Mouse (Mus musculus): Measurements from ENCODE around the gene Bcl2l12. TPM values are rescaled to one million over a fixed set of nuclear protein-coding genes. Genes with fewer than 3 reads are reported as not detected.

Gene Bcl2l12
- total RNA-seq, 2 experiments from 2014 or later = 25.9 to 26.2 TPM

DNA sequence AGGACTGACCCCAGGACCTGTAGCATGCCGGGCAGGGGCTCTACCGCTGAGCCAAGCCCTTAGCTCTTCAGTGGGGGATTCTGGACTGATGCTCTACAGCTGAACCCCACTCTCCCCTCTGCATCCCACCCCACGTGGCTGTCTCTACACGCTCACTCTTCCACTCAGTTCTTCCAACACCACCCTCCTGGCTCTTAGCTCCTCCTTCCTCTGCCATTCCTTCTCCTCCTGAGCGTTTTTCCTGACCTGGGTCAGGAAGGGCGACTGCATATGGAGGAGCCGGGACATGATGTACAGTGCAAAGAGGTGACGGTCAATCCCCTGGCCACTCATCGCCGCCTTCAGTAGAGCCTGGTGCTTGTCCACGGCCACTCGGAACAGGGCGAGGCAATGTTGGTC, 38.0 kb downstream of the Bcl2l12 start:
- ATAC-seq (replicated peaks; ENCODE audit: poor library complexity) = no peak

- ATAC-seq (replicated peaks; ENCODE audit: poor library complexity) = peak; percentile 32; the same call in 1 of the 2 replicates
Observed at GRCm38 (mm10) chr7:44959874-44960511, 38.5 kb downstream of the Bcl2l12 start.

DNA sequence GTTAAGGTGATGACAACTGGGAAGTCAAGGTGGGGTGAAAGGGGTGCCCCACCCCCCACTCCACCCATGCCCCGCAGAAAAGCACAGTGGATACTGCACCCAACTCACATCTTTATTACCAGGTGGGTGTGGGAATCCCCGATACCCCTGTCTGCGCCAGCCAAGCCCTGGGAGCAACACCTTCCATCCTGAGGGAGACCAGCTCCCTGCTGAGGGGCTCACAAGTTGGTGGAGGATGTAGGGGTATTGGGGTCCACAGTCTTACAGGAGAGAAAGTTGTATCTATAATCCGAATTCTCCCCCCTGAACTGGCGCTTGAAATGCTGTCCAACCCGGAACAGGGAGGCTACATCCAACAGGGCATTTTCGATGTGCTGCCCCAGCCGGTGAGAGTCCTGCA, 39.2 kb downstream of the Bcl2l12 start:
- no peak for ATAC-seq (replicated peaks; ENCODE audit: poor library complexity)

DNA sequence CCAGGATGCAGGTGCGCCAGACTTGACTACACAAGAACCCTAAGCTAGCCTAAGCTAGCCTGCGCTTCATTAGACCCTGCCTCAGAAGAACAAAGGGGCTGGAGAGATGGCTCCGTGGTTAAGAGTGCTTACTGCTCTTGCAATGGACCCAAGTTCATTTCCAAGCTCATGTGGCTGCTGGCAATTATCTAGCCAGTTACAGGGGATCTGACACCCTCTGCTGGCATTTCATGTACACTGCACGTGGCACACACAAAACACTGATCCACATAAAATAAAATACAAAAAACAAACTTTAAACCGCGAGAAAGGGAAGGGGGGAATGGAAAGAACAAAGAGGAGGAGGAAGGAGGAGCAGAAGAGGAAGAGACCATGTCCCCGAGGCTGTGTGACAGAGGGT, 40.3 kb downstream of the Bcl2l12 start:
- peak; percentile 66 for ATAC-seq (replicated peaks; ENCODE audit: poor library complexity)

DNA sequence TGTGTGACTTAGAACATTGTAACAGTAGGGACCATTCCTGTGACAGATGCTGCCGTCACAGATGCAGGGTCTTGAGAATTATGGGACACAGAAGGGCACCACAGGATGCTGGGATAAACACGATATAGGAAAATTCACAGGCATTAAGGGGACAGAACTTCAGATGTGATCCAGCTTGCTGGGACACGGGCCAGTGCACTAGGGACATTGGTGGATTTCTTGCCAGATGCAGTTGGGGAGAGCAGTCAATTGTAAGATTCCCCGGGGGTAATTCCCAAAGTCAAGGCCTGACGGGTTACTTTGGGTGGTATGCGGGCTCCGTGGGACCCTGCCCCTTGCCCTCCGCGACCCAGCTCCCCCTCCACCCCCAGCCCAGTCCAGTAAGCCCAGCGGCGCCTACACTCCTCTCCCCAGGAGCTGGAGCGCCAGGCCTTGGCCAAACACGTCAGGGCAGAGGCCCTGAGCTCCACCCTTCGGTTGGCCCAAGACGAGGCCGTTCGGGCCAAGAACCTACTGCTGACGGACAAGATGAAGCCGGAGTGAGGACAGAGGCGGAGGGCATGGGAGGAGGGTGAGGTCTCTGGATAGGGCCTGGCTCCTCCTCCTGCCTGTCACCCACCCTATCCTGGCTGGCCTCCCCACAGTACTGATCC, 41.2 kb downstream of the Bcl2l12 start:
- ATAC-seq (replicated peaks; ENCODE audit: poor library complexity) = no peak

DNA sequence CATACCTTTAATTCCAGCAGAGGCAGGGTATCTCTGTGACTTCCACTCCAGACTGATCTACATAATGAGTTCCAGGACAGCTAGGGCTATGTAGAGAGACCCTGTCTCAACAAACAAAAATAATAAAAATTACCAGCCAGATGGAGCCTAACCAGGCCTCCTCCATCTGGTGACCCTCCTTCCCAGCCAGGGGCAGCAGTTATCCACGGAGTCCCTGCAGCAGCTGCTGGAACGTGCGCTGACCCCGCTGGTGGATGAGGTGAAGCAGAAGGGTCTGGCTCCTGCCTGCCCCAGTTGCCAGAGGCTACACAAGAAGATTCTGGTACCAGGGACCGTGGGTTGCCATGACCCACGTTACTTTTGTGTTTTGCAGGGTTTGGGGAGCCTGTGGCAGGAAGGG, 42.2 kb downstream of the Bcl2l12 start:
- ATAC-seq (replicated peaks; ENCODE audit: poor library complexity) = no peak

DNA sequence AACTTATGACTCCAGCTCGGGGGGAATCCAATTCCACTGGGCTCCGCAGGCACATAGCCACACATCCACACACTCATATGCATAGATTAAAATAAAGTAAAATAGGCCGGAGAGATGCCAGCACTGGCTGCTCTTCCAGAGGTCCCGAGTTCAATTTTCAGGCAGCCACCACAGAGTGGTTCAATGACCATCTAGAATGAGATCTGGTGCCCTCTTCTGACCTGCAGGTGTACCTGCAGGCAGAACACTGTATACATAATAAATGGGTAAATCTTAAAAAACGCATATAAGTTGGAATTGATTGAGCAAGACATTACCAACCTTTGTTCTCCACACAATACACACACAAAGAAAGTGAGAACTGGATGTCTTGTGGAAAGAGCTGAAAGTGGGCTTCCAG, 42.9 kb downstream of the Bcl2l12 start:
- ATAC-seq (replicated peaks; ENCODE audit: poor library complexity) = peak; percentile 19; the same call in 1 of the 2 replicates

DNA sequence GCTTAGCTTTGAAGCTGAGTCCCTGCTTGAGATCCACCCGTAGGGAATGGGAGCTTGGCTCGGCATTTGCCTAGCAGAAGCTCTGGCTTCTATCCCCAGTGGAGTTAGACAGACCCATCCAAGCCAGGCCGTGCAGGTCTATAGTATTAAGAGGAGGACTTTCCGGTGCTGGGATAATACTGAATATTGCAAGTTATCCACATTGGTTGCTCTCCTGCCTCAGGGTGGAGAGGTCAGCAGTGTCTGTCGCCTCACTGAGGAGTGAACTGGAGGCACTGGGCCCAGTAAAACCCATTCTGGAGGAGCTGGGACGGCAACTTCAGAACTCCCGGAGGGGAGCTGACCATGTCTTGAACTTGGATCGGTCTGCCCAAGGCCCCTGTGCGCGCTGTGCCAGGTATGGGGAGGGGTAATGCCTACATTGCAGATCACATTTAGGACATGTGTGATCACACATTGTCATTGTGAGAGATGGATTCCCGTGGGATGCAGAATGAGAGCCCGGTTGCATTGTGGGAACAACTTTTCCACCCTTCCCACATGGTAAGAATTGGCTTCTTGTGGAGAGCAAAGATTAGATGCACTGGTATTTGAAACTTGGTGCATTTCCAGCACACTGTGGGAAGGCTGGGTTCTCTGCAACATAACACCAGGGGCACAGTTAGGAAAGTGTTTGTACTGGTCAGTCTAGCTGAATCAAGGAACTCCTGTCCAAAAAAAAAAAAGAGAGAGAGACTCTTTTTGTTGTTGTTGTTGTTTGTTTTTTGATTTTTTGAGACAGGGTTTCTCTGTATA, 44.2 kb downstream of the Bcl2l12 start:
- ATAC-seq (replicated peaks; ENCODE audit: poor library complexity) = no peak

GRCm38 (mm10) chr7:44953561-44953960, 45.0 kb downstream of the Bcl2l12 start:
- no peak for ATAC-seq (replicated peaks; ENCODE audit: poor library complexity)

GRCm38 (mm10) chr7:44952611-44953306, 45.8 kb downstream of the Bcl2l12 start:
- peak; percentile 87 for ATAC-seq (replicated peaks; ENCODE audit: poor library complexity)

- ATAC-seq (replicated peaks; ENCODE audit: poor library complexity) = peak; percentile 78
Observed at GRCm38 (mm10) chr7:44951960-44952359, 46.6 kb downstream of the Bcl2l12 start.

DNA sequence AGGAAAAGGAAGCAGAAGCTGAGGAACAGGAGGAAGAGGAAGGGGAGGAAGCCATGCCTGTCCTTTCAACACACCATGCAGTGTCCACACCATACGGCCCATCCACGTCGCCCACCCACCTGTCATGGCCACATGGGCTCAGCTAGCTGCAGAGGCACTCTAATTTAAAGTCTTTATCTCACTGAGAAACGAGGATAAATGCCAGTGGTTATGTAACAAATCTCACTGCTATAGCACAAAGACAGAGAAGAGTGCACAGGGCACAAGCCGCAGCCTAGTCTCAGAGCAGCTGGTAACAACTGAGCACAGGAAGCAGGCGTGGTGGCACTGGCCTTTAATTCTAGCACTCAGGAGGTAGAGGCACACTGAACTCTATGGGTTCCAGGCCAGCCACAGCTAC, 48.6 kb downstream of the Bcl2l12 start:
- ATAC-seq (replicated peaks; ENCODE audit: poor library complexity) = no peak

DNA sequence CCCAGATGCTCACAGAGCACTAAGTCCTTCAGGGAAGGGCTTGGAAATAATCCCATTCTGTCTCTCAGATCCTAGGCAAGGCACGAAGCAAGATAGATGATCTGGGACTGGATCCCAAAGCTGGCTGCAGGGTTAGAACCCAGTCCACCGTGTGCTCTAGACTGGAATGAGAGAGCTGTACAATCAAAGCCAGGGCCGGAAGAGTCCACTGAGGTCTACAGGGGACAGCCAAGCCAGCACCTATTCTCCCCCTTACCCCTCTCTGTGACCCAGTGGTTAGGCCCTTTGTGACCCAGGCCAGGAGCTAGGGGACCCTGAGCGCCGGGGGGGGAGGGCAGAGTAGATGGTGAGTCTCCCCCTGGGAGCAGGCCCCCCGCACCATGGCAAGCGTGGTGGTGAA, 55.6 kb downstream of the Bcl2l12 start, which contains the start of gene Tsks:
Gene Tsks (plus strand): TSS at position 301 of the 400 bp plus-strand sequence.
- ATAC-seq (replicated peaks; ENCODE audit: poor library complexity) = no peak

Other genes with a start within 250 kb of the Bcl2l12 start
Only the 30 nearest of the 36 such genes appear.
- gene Nup62, start 182.6 kb downstream of the Bcl2l12 start, total RNA-seq (2015) = 39.8 and 47.3 TPM in 2 replicates
- gene Nup62, start 182.6 kb downstream of the Bcl2l12 start, total RNA-seq (2017) = 126 and 140 TPM in 2 replicates
- 0.17 and 1.0 TPM in 2 replicates for gene Il4i1, start 182.3 kb downstream of the Bcl2l12 start, total RNA-seq (2015)
- 0.17 and 0.25 TPM in 2 replicates for gene Il4i1, start 182.3 kb downstream of the Bcl2l12 start, total RNA-seq (2017)
- 4.0 and 4.8 TPM in 2 replicates for gene Atf5, start 182.1 kb downstream of the Bcl2l12 start, total RNA-seq (2015)
- gene Atf5, start 182.1 kb downstream of the Bcl2l12 start, total RNA-seq (2017) = 1.5 and 1.9 TPM in 2 replicates
- gene Akt1s1, start 149.7 kb downstream of the Bcl2l12 start, total RNA-seq (2015) = 8.0 and 10.4 TPM in 2 replicates
- gene Akt1s1, start 149.7 kb downstream of the Bcl2l12 start, total RNA-seq (2017) = 23.9 and 24.9 TPM in 2 replicates
- 15.2 and 19.2 TPM in 2 replicates for gene Tbc1d17, start 149.6 kb downstream of the Bcl2l12 start, total RNA-seq (2015)
- 13.6 and 13.8 TPM in 2 replicates for gene Tbc1d17, start 149.6 kb downstream of the Bcl2l12 start, total RNA-seq (2017)
- gene Pnkp, start 141.6 kb downstream of the Bcl2l12 start, total RNA-seq (2015) = 43.4 and 49.9 TPM in 2 replicates
- gene Pnkp, start 141.6 kb downstream of the Bcl2l12 start, total RNA-seq (2017) = 60.7 and 69.8 TPM in 2 replicates
- gene Ptov1, start 128.9 kb downstream of the Bcl2l12 start, total RNA-seq (2015) = 55.3 and 63.9 TPM in 2 replicates
- gene Ptov1, start 128.9 kb downstream of the Bcl2l12 start, total RNA-seq (2017) = 25.5 and 41.5 TPM in 2 replicates
- 26.0 and 36.8 TPM in 2 replicates for gene Med25, start 106.0 kb downstream of the Bcl2l12 start, total RNA-seq (2015)
- gene Med25, start 106.0 kb downstream of the Bcl2l12 start, total RNA-seq (2017) = 11.4 and 14.5 TPM in 2 replicates
- gene Fuz, start 102.6 kb downstream of the Bcl2l12 start, total RNA-seq (2015) = 9.8 and 10.6 TPM in 2 replicates
- 16.6 and 19.9 TPM in 2 replicates for gene Fuz, start 102.6 kb downstream of the Bcl2l12 start, total RNA-seq (2017)
- 36.1 and 40.4 TPM in 2 replicates for gene Ap2a1, start 69.2 kb downstream of the Bcl2l12 start, total RNA-seq (2015)
- 25.8 and 39.8 TPM in 2 replicates for gene Ap2a1, start 69.2 kb downstream of the Bcl2l12 start, total RNA-seq (2017)
- gene Tsks, start 55.5 kb downstream of the Bcl2l12 start, total RNA-seq (2015) = not detected in 2 replicates
- gene Tsks, start 55.5 kb downstream of the Bcl2l12 start, total RNA-seq (2017) = not detected in 2 replicates
- 0.42 and 0.54 TPM in 2 replicates for gene Cpt1c, start 23.9 kb downstream of the Bcl2l12 start, total RNA-seq (2015)
- gene Cpt1c, start 23.9 kb downstream of the Bcl2l12 start, total RNA-seq (2017) = 0.25 and 1.6 TPM in 2 replicates
- 147 and 153 TPM in 2 replicates for gene Prmt1, start 12.1 kb downstream of the Bcl2l12 start, total RNA-seq (2015)
- 113 and 135 TPM in 2 replicates for gene Prmt1, start 12.1 kb downstream of the Bcl2l12 start, total RNA-seq (2017)
- gene Irf3, start 1.1 kb downstream of the Bcl2l12 start, total RNA-seq (2015) = 71.9 and 79.5 TPM in 2 replicates
- gene Irf3, start 1.1 kb downstream of the Bcl2l12 start, total RNA-seq (2017) = 70.4 and 89.4 TPM in 2 replicates
- gene Scaf1, start 17.7 kb upstream of the Bcl2l12 start, total RNA-seq (2015) = 19.5 and 21.9 TPM in 2 replicates
- 8.7 and 11.2 TPM in 2 replicates for gene Scaf1, start 17.7 kb upstream of the Bcl2l12 start, total RNA-seq (2017)
- gene Rras, start 19.2 kb upstream of the Bcl2l12 start, total RNA-seq (2015) = 4.8 and 6.1 TPM in 2 replicates
- gene Rras, start 19.2 kb upstream of the Bcl2l12 start, total RNA-seq (2017) = 1.1 TPM in 1 of 2 replicates, not detected in the other
- 20.5 and 21.7 TPM in 2 replicates for gene Prr12, start 54.2 kb upstream of the Bcl2l12 start, total RNA-seq (2015)
- gene Prr12, start 54.2 kb upstream of the Bcl2l12 start, total RNA-seq (2017) = 2.8 and 4.0 TPM in 2 replicates
- gene Nosip, start 63.7 kb upstream of the Bcl2l12 start, total RNA-seq (2015) = 39.7 and 45.0 TPM in 2 replicates
- gene Nosip, start 63.7 kb upstream of the Bcl2l12 start, total RNA-seq (2017) = 46.8 and 49.2 TPM in 2 replicates
- 2.6 and 4.7 TPM in 2 replicates for gene Prrg2, start 64.0 kb upstream of the Bcl2l12 start, total RNA-seq (2015)
- gene Prrg2, start 64.0 kb upstream of the Bcl2l12 start, total RNA-seq (2017) = 3.0 and 4.2 TPM in 2 replicates
- gene Rcn3, start 93.5 kb upstream of the Bcl2l12 start, total RNA-seq (2015) = 4.6 and 7.8 TPM in 2 replicates
- gene Rcn3, start 93.5 kb upstream of the Bcl2l12 start, total RNA-seq (2017) = 5.4 TPM in 2 replicates
- gene Fcgrt, start 105.1 kb upstream of the Bcl2l12 start, total RNA-seq (2015) = 0.54 and 0.62 TPM in 2 replicates
- 3.9 TPM in 2 replicates for gene Fcgrt, start 105.1 kb upstream of the Bcl2l12 start, total RNA-seq (2017)
- gene Rps11, start 125.7 kb upstream of the Bcl2l12 start, total RNA-seq (2015) = 3,046 and 3,197 TPM in 2 replicates
- gene Rps11, start 125.7 kb upstream of the Bcl2l12 start, total RNA-seq (2017) = 1,081 and 1,541 TPM in 2 replicates
- gene Rpl13a, start 130.0 kb upstream of the Bcl2l12 start, total RNA-seq (2015) = 2,930 and 3,118 TPM in 2 replicates
- gene Rpl13a, start 130.0 kb upstream of the Bcl2l12 start, total RNA-seq (2017) = 3,320 and 3,859 TPM in 2 replicates
- not detected in 2 replicates for gene Gm45713, start 137.5 kb upstream of the Bcl2l12 start, total RNA-seq (2015)
- gene Gm45713, start 137.5 kb upstream of the Bcl2l12 start, total RNA-seq (2017) = 1.4 TPM in 1 of 2 replicates, not detected in the other
- 8.2 and 8.5 TPM in 2 replicates for gene Flt3l, start 137.7 kb upstream of the Bcl2l12 start, total RNA-seq (2015)
- 4.7 and 7.0 TPM in 2 replicates for gene Flt3l, start 137.7 kb upstream of the Bcl2l12 start, total RNA-seq (2017)
- 114 and 146 TPM in 2 replicates for gene Pih1d1, start 155.6 kb upstream of the Bcl2l12 start, total RNA-seq (2015)
- 34.9 and 61.8 TPM in 2 replicates for gene Pih1d1, start 155.6 kb upstream of the Bcl2l12 start, total RNA-seq (2017)
- 57.5 and 59.3 TPM in 2 replicates for gene Aldh16a1, start 155.9 kb upstream of the Bcl2l12 start, total RNA-seq (2015)
- gene Aldh16a1, start 155.9 kb upstream of the Bcl2l12 start, total RNA-seq (2017) = 23.4 and 25.8 TPM in 2 replicates
- 0.07 TPM in 1 of 2 replicates, not detected in the other for gene Slc17a7, start 165.2 kb upstream of the Bcl2l12 start, total RNA-seq (2015)
- not detected in 2 replicates for gene Slc17a7, start 165.2 kb upstream of the Bcl2l12 start, total RNA-seq (2017)
- gene Gfy, start 180.9 kb upstream of the Bcl2l12 start, total RNA-seq (2015) = not detected in 2 replicates
- gene Gfy, start 180.9 kb upstream of the Bcl2l12 start, total RNA-seq (2017) = not detected in 2 replicates
- gene Pth2, start 182.3 kb upstream of the Bcl2l12 start, total RNA-seq (2015) = not detected in 2 replicates
- gene Pth2, start 182.3 kb upstream of the Bcl2l12 start, total RNA-seq (2017) = not detected in 2 replicates